Mouse (Mus musculus): ENCODE results near the gene Papss2. TPM values are rescaled to one million over a fixed set of nuclear protein-coding genes. Genes with fewer than 3 reads are reported as not detected.

Gene Papss2
- polyA plus RNA-seq, 1 experiment from 2014 or later, result 29.6 TPM

DNA sequence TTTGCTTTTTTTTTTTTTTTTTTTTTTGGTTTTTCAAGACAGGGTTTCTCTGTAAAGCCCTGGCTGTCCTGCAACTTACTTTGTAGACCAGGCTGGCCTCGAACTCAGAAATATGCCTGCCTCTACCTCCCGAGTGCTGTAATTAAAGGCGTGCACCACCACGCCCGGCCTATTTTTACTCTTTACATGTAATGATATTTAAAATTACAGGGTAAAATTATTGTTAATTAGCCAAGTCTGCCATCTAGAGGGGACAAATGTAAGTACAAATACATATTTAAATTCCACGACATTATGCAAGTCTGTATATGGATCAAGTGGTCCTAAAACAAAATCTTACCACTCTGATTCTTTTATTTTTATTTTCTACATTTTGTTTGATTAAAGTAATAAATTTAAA is 94.1 kb downstream of the Papss2 start:
- TF ChIP-seq EP300 (IDR thresholded peaks at IDR 0.05; ENCODE audit: low read depth) (no peak), CTCF (IDR thresholded peaks at IDR 0.05; ENCODE audit: low read depth) (peak; percentile 57)
- H3K9me3 ChIP-seq (ENCODE audit: low read length), result no peaks in the 10 kb centered on the region
- WGBS (ENCODE audit: insufficient replicate concordance), result 53% methylated on average over 6 of the region's 6 CpGs
- H3K27me3 ChIP-seq (ENCODE audit: insufficient read depth, low read length), result no peaks in the 10 kb centered on the region
- no peak for DNase-seq
- no peaks in the 10 kb centered on the region for H3K4me1 ChIP-seq (ENCODE audit: insufficient read depth)
- no peak overlapping the region for H3K9ac ChIP-seq (replicated peaks)
- H3K36me3 ChIP-seq (replicated peaks; ENCODE audit: insufficient read depth, low read length), result peaks cover 31% of the 10 kb centered on the region
- no peak overlapping the region for H3K4me2 ChIP-seq (ENCODE audit: low read depth, low read length)
- no peak for ATAC-seq
- H3K27ac ChIP-seq (ENCODE audit: low read depth), result no peak overlapping the region
- no peak overlapping the region for H3K4me3 ChIP-seq (ENCODE audit: low read depth, low read length)

DNA sequence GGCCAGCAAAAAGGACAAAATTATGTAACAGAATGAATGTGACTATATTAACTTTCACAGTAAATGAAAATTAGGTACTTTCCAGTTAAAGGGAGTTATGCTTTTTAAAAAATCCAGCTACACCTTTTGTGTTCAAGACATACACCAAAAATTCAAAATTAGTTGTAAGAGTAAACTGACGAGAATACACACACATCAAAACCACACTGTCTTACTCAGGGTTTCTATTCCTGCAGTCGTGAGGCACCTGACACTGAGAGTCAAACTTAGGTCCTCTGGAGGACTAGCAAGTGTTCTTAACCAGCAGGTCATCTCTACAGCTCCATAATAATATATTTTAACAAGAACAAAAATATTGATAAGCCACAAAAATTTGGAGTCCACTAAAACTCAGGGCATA is 101.1 kb downstream of the Papss2 start:
- H3K9ac ChIP-seq (replicated peaks), result no peak overlapping the region
- no peaks in the 10 kb centered on the region for H3K9me3 ChIP-seq (ENCODE audit: low read length)
- H3K4me1 ChIP-seq (ENCODE audit: insufficient read depth), result no peaks in the 10 kb centered on the region
- no peak for DNase-seq
- no peak overlapping the region for H3K4me2 ChIP-seq (ENCODE audit: low read depth, low read length)
- H3K4me3 ChIP-seq (ENCODE audit: low read depth, low read length), result no peak overlapping the region
- H3K27me3 ChIP-seq (ENCODE audit: insufficient read depth, low read length), result no peaks in the 10 kb centered on the region
- TF ChIP-seq EP300 (IDR thresholded peaks at IDR 0.05; ENCODE audit: low read depth) (no peak), CTCF (IDR thresholded peaks at IDR 0.05; ENCODE audit: low read depth) (no peak)
- no peak overlapping the region for H3K27ac ChIP-seq (ENCODE audit: low read depth)
- ATAC-seq, result no peak
- WGBS (ENCODE audit: insufficient replicate concordance), result 83% methylated on average over 2 of the region's 2 CpGs
- H3K36me3 ChIP-seq (replicated peaks; ENCODE audit: insufficient read depth, low read length), result peaks cover 52% of the 10 kb centered on the region

DNA sequence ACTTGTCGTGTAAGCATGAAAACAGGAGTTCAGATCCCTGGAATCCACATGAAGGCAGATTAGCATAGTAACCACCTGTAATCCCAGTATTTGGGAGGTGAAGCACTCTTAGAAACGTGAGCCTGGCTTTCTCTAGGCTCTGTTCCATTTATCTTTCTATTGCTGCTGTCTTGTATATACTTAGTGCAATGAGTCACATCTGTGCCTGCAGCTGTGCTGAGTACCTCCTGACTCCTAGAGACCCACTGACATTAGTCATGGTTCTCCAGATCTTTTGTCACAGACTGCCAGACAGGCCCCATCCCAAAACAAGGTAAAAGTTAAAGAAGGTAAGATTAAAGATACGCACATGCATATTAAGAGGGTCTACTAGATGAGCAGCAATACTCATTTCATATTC is 106.6 kb downstream of the Papss2 start:
- Histone ChIP-seq H3K27ac (ENCODE audit: low read depth) (no peak overlapping the region), H3K9ac (replicated peaks) (no peak overlapping the region), H3K9me3 (ENCODE audit: low read length) (no peaks in the 10 kb centered on the region), H3K4me3 (ENCODE audit: low read depth, low read length) (no peak overlapping the region), H3K4me1 (ENCODE audit: insufficient read depth) (no peaks in the 10 kb centered on the region), H3K27me3 (ENCODE audit: insufficient read depth, low read length) (no peaks in the 10 kb centered on the region), H3K36me3 (replicated peaks; ENCODE audit: insufficient read depth, low read length) (peaks cover 42% of the 10 kb centered on the region), H3K4me2 (ENCODE audit: low read depth, low read length) (no peak overlapping the region)
- TF ChIP-seq EP300 (IDR thresholded peaks at IDR 0.05; ENCODE audit: low read depth), result no peak
- no peak for ATAC-seq
- 82% methylated on average over 3 of the region's 3 CpGs for WGBS (ENCODE audit: insufficient replicate concordance)
- DNase-seq, result no peak

DNA sequence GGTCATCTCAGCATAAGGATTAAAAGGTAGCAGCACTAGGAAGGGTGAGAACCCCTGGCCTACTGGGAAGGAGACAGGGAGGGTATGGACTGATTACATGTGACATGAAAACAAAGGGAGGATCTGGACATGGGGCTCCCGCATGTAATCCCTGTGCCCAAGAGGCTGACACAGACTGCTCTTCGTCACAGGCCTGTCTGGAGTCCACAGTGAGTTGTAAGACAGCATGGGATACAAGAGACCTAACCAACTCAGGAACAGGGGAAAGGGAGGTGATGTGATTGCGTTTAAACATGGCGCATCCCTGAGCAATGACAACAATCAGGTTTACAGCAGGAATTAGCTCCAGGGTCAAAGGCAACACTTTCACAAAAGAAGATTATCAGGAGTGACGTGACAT is 113.4 kb downstream of the Papss2 start:
- Histone ChIP-seq H3K27ac (ENCODE audit: low read depth) (no peak overlapping the region), H3K4me1 (ENCODE audit: insufficient read depth) (peaks cover 12% of the 10 kb centered on the region), H3K9ac (replicated peaks) (no peak overlapping the region), H3K27me3 (ENCODE audit: insufficient read depth, low read length) (no peaks in the 10 kb centered on the region), H3K9me3 (ENCODE audit: low read length) (no peaks in the 10 kb centered on the region), H3K4me3 (ENCODE audit: low read depth, low read length) (no peak overlapping the region), H3K36me3 (replicated peaks; ENCODE audit: insufficient read depth, low read length) (peaks cover 9% of the 10 kb centered on the region), H3K4me2 (ENCODE audit: low read depth, low read length) (no peak overlapping the region)
- ATAC-seq (no peak), DNase-seq (no peak)
- TF ChIP-seq EP300 (IDR thresholded peaks at IDR 0.05; ENCODE audit: low read depth) (no peak), CTCF (IDR thresholded peaks at IDR 0.05; ENCODE audit: low read depth) (no peak)
- 93% methylated on average over 5 of the region's 5 CpGs for WGBS (ENCODE audit: insufficient replicate concordance)

DNA sequence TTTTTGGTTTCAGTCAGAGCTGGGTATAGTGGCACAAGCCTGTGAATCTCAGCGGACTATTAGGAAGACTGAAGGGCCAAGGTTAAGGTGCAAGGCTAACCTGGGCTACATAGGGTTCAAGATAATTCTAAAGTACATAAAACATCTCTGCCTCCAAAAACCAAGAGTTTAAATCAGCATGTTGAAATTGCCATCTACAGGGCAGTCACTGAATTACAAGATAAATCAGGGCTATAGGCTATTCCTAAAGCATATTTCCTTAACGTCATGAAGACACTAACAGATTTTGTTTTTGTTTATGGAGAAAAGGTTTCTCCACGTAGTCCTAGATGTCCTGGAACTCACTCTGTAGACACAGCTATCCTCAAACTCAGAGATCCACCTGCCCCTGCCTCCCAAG is 114.7 kb downstream of the Papss2 start:
- Histone ChIP-seq H3K4me1 (ENCODE audit: insufficient read depth) (peaks cover 12% of the 10 kb centered on the region), H3K9ac (replicated peaks) (no peak overlapping the region), H3K9me3 (ENCODE audit: low read length) (no peaks in the 10 kb centered on the region), H3K36me3 (replicated peaks; ENCODE audit: insufficient read depth, low read length) (peaks cover 2% of the 10 kb centered on the region), H3K4me3 (ENCODE audit: low read depth, low read length) (no peak overlapping the region), H3K4me2 (ENCODE audit: low read depth, low read length) (no peak overlapping the region), H3K27me3 (ENCODE audit: insufficient read depth, low read length) (no peaks in the 10 kb centered on the region), H3K27ac (ENCODE audit: low read depth) (no peak overlapping the region)
- no peak for TF ChIP-seq EP300 (IDR thresholded peaks at IDR 0.05; ENCODE audit: low read depth)
- TF ChIP-seq CTCF (IDR thresholded peaks at IDR 0.05; ENCODE audit: low read depth), result peak; percentile 59
- ATAC-seq, result no peak
- DNase-seq, result no peak
- WGBS (ENCODE audit: insufficient replicate concordance), result 48% methylated on average over 3 of the region's 3 CpGs

DNA sequence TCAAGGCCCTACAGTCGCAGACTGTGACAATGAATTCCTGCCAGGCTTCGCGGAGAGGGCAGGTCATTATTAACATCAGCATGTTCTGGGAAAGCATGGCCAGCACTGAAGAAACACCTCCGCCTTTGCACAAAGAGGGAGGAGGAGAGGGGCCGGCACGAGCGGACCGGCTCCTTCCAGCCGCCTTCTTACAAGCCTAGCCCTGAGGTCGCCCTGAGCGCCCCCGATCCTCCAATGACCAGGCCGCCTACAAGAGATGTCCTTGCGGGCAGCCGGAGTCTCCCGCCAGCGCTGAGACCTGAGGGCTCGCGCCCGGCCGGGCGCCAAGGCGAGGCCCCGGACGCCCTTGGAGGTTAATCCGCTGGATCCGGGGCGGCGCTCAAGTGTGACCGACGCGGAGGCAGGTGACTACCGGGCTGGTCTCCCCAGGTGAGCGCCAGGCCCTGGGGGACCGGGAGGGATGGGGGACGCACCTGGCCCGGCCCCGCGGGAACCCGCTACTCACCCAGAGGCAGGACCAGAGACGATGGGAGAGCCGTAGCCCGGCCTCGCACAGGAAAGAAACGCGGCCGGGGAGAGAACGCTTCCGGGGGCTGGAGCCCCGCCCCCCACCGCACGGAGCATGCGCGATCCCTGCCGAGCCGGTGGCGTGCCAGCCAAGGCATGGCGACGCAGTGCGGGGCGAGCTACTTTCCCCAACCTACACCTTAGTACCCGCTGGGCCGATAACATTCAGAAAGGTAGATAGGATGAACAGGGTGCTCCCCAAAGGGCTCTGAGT is 116.4 kb downstream of the Papss2 start:
- ATAC-seq (peak; percentile 97), DNase-seq (peak; percentile 94)
- Histone ChIP-seq H3K9ac (replicated peaks) (peak overlapping the region; percentile 76), H3K4me1 (ENCODE audit: insufficient read depth) (peaks cover 12% of the 10 kb centered on the region), H3K27me3 (ENCODE audit: insufficient read depth, low read length) (no peaks in the 10 kb centered on the region), H3K9me3 (ENCODE audit: low read length) (no peaks in the 10 kb centered on the region), H3K4me3 (ENCODE audit: low read depth, low read length) (peak overlapping the region; percentile 67), H3K27ac (ENCODE audit: low read depth) (peak overlapping the region; percentile 89), H3K36me3 (replicated peaks; ENCODE audit: insufficient read depth, low read length) (no peaks in the 10 kb centered on the region), H3K4me2 (ENCODE audit: low read depth, low read length) (peak overlapping the region; percentile 83)
- WGBS (ENCODE audit: insufficient replicate concordance), result under 1% methylated on average over 63 of the region's 63 CpGs
- TF ChIP-seq EP300 (IDR thresholded peaks at IDR 0.05; ENCODE audit: low read depth), result no peak
- TF ChIP-seq CTCF (IDR thresholded peaks at IDR 0.05; ENCODE audit: low read depth), result no peak
